Mouse (Mus musculus): ENCODE data around the gene Ubxn10. TPM values are rescaled to one million over a fixed set of nuclear protein-coding genes. Genes with fewer than 3 reads are reported as not detected.

The Ubxn10 gene
- total RNA-seq, 1 experiment from 2014 or later, result not detected

- ATAC-seq (replicated peaks in 1 of 2; ENCODE audit: insufficient read depth in 1 of 2, low FRiP score in 2 of 2, low TSS enrichment in 1 of 2, low read depth in 1 of 2, poor library complexity in 2 of 2, severe bottlenecking in 2 of 2), result no peak
These were observed 26.3 kb downstream of the Ubxn10 start for GRCm38 (mm10) chr4:138710633-138711032.

GRCm38 (mm10) chr4:138709944-138710343 lies 27.0 kb downstream of the Ubxn10 start:
- ATAC-seq (replicated peaks in 1 of 2; ENCODE audit: insufficient read depth in 1 of 2, low FRiP score in 2 of 2, low TSS enrichment in 1 of 2, low read depth in 1 of 2, poor library complexity in 2 of 2, severe bottlenecking in 2 of 2), result no peak

GRCm38 (mm10) chr4:138709246-138709645 lies 27.7 kb downstream of the Ubxn10 start:
- ATAC-seq (replicated peaks in 1 of 2; ENCODE audit: insufficient read depth in 1 of 2, low FRiP score in 2 of 2, low TSS enrichment in 1 of 2, low read depth in 1 of 2, poor library complexity in 2 of 2, severe bottlenecking in 2 of 2), result no peak

GRCm38 (mm10) chr4:138708636-138709035 lies 28.3 kb downstream of the Ubxn10 start:
- ATAC-seq (replicated peaks in 1 of 2; ENCODE audit: insufficient read depth in 1 of 2, low FRiP score in 2 of 2, low TSS enrichment in 1 of 2, low read depth in 1 of 2, poor library complexity in 2 of 2, severe bottlenecking in 2 of 2), result peak in 1 of 2 experiments; percentile 62; a peak in 2 of 4 replicates

GRCm38 (mm10) chr4:138706620-138707019 lies 30.3 kb downstream of the Ubxn10 start:
- ATAC-seq (replicated peaks in 1 of 2; ENCODE audit: insufficient read depth in 1 of 2, low FRiP score in 2 of 2, low TSS enrichment in 1 of 2, low read depth in 1 of 2, poor library complexity in 2 of 2, severe bottlenecking in 2 of 2), result no peak

- ATAC-seq (replicated peaks in 1 of 2; ENCODE audit: insufficient read depth in 1 of 2, low FRiP score in 2 of 2, low TSS enrichment in 1 of 2, low read depth in 1 of 2, poor library complexity in 2 of 2, severe bottlenecking in 2 of 2), result no peak
These were observed 32.8 kb downstream of the Ubxn10 start for GRCm38 (mm10) chr4:138704169-138704568.

GRCm38 (mm10) chr4:138703591-138703990 lies 33.4 kb downstream of the Ubxn10 start:
- no peak for ATAC-seq (replicated peaks in 1 of 2; ENCODE audit: insufficient read depth in 1 of 2, low FRiP score in 2 of 2, low TSS enrichment in 1 of 2, low read depth in 1 of 2, poor library complexity in 2 of 2, severe bottlenecking in 2 of 2)

GRCm38 (mm10) chr4:138702528-138702927 lies 34.4 kb downstream of the Ubxn10 start:
- ATAC-seq (replicated peaks in 1 of 2; ENCODE audit: insufficient read depth in 1 of 2, low FRiP score in 2 of 2, low TSS enrichment in 1 of 2, low read depth in 1 of 2, poor library complexity in 2 of 2, severe bottlenecking in 2 of 2), result no peak

GRCm38 (mm10) chr4:138702031-138702430 lies 34.9 kb downstream of the Ubxn10 start:
- no peak for ATAC-seq (replicated peaks in 1 of 2; ENCODE audit: insufficient read depth in 1 of 2, low FRiP score in 2 of 2, low TSS enrichment in 1 of 2, low read depth in 1 of 2, poor library complexity in 2 of 2, severe bottlenecking in 2 of 2)

GRCm38 (mm10) chr4:138701111-138701510 lies 35.9 kb downstream of the Ubxn10 start:
- ATAC-seq (replicated peaks in 1 of 2; ENCODE audit: insufficient read depth in 1 of 2, low FRiP score in 2 of 2, low TSS enrichment in 1 of 2, low read depth in 1 of 2, poor library complexity in 2 of 2, severe bottlenecking in 2 of 2), result no peak

GRCm38 (mm10) chr4:138700184-138700982 lies 36.6 kb downstream of the Ubxn10 start:
- 0 out of 4 replicates have a peak, but pooled peaks have one; percentile 42 to 48 for ATAC-seq (replicated peaks in 1 of 2; ENCODE audit: insufficient read depth in 1 of 2, low FRiP score in 2 of 2, low TSS enrichment in 1 of 2, low read depth in 1 of 2, poor library complexity in 2 of 2, severe bottlenecking in 2 of 2)

- ATAC-seq (replicated peaks in 1 of 2; ENCODE audit: insufficient read depth in 1 of 2, low FRiP score in 2 of 2, low TSS enrichment in 1 of 2, low read depth in 1 of 2, poor library complexity in 2 of 2, severe bottlenecking in 2 of 2), result no peak
These were observed 38.7 kb downstream of the Ubxn10 start for GRCm38 (mm10) chr4:138698296-138698695.

- no peak for ATAC-seq (replicated peaks in 1 of 2; ENCODE audit: insufficient read depth in 1 of 2, low FRiP score in 2 of 2, low TSS enrichment in 1 of 2, low read depth in 1 of 2, poor library complexity in 2 of 2, severe bottlenecking in 2 of 2)
These were observed 39.7 kb downstream of the Ubxn10 start for GRCm38 (mm10) chr4:138697166-138697860.

- no peak for ATAC-seq (replicated peaks in 1 of 2; ENCODE audit: insufficient read depth in 1 of 2, low FRiP score in 2 of 2, low TSS enrichment in 1 of 2, low read depth in 1 of 2, poor library complexity in 2 of 2, severe bottlenecking in 2 of 2)
These were observed 40.2 kb downstream of the Ubxn10 start for GRCm38 (mm10) chr4:138696720-138697119.

GRCm38 (mm10) chr4:138693043-138693692 lies 43.8 kb downstream of the Ubxn10 start:
- ATAC-seq (replicated peaks in 1 of 2; ENCODE audit: insufficient read depth in 1 of 2, low FRiP score in 2 of 2, low TSS enrichment in 1 of 2, low read depth in 1 of 2, poor library complexity in 2 of 2, severe bottlenecking in 2 of 2), result no peak

- ATAC-seq (replicated peaks in 1 of 2; ENCODE audit: insufficient read depth in 1 of 2, low FRiP score in 2 of 2, low TSS enrichment in 1 of 2, low read depth in 1 of 2, poor library complexity in 2 of 2, severe bottlenecking in 2 of 2), result no peak
These were observed 45.4 kb downstream of the Ubxn10 start for GRCm38 (mm10) chr4:138691443-138692181.

GRCm38 (mm10) chr4:138690561-138690960 lies 46.4 kb downstream of the Ubxn10 start:
- ATAC-seq (replicated peaks in 1 of 2; ENCODE audit: insufficient read depth in 1 of 2, low FRiP score in 2 of 2, low TSS enrichment in 1 of 2, low read depth in 1 of 2, poor library complexity in 2 of 2, severe bottlenecking in 2 of 2), result no peak

Measured in hematopoietic stem cell, adult 5-6 weeks (primary cell).